Mouse (Mus musculus) common myeloid progenitor, adult 5-6 weeks (primary cell): Measurements from ENCODE around the gene Psmc5. TPM values are rescaled to one million over a fixed set of nuclear protein-coding genes. Genes with fewer than 3 reads are reported as not detected.
"Not testable (repeated sequence)": the region's sequence is repeated elsewhere in the genome, so short reads cannot be mapped to it uniquely, and the experiment has no call there.

Experiments
- ATAC-seq: replicated peaks from 2 replicates; pipeline ENCODE4 v1.8.0; 2016; ENCODE audit warnings: low read depth, mild to moderate bottlenecking, moderate TSS enrichment, inconsistent platforms; ENCODE audit not compliant: poor library complexity, severe bottlenecking
- total RNA-seq: library from RNA; stranded (forward); fragments of 200-1000, 187-1606 nt; gene quantifications from 2 replicates; pipeline ENCODE4 v1.2.3, GENCODE M21; 2017

Psmc5 gene
- 102 and 109 TPM in 2 replicates for total RNA-seq

DNA sequence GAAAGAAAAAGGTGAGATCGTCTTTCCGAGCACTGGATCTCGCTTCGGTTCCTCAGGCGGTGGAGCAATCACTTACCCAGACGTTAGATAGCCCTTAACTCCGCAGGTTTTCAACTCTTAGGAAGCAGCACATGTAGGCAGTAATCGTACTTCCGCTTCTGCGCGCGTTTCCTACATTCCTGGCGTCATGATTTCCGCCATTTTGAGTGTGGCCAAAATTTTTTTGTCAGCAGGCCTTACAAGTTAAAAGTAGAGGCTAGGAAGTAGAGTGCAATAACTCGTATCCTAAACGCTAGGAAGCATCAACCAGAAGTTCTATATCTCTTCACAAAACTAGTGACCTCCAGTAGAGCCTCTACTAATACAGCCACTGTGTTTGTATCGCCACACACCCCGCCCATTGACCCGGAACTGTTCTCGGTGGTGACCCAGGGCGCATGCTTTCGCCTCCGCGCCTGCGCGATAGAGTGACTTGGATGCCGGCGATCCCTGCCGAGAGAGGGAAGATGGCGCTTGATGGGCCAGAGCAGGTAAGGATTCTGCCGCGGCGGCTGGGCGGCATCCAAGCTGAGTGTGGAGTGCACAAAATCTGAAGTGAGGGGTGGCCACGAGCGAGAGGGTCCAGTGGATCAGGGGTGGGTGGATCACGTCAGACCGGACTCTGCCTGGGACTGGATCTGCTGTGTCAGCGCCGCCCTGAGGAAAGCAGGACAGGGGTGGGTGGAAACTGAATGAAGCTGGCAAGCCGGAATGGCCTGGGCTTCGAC, at the start of gene Psmc5, which contains the start of gene Ftsj3:
Gene Psmc5 (plus strand): TSS at position 470 of the 767 bp plus-strand sequence.
Gene Ftsj3 (minus strand): TSS at position 395 of the 767 bp plus-strand sequence.
- peak; percentile 94 for ATAC-seq

DNA sequence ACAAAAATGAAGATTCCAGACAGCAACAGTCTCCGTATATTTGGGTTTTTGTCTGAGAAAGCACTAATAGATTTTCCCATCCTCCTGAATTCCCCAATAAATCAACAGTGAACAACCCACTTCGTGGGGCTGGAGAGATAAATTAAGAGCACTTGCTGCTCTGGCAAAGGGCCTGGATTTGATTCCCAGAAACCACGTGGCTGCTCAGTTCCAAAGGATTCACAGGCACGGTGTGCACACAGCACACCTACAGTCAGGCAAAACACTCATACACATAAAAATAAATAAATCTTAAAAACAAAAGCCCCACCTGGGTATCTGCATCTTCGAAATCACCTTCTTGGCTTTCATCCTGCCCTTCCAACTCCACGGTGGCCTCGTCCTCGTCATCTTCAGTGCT, 43.2 kb upstream of the Psmc5 start:
- no peak for ATAC-seq

DNA sequence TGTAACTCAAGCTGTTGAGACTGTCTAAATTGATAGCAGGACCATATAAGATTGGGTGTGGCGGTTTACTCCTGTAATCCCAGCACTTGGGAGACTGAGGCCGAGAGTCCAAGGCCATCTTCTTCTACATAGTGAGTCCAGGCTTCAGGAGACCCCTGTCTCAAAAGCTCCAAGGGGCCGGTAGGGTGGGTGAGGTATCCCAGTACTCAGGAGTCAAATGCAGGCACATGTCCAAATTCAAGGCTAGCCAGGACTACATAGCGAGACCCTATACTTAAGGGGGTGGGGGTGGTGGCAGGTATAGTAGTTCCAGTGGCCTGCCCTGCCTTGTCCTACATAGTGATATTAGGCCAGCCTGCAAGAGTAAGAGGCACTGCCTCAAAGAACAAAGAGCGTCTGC, 41.1 kb upstream of the Psmc5 start:
- ATAC-seq: no peak

DNA sequence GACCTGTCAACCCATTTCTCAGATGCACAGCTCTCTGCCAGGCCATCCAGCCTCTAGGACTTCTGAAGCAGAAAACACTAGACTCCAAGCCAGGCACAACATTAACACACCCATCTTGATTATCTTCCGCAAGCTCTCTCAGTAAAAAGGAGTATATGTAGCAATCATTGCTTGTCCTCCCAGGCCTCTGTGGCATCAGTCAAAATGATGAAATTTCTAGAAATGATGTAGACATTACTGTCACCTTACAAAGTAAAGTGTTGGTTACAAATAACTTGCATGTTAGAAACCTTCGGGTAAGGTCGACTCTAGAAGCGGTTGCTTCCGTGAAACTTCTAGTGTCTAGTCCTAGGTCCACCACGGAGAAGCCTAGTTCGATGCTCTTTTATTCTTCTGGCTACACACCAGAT, 40.5 kb upstream of the Psmc5 start:
- ATAC-seq: no peak

DNA sequence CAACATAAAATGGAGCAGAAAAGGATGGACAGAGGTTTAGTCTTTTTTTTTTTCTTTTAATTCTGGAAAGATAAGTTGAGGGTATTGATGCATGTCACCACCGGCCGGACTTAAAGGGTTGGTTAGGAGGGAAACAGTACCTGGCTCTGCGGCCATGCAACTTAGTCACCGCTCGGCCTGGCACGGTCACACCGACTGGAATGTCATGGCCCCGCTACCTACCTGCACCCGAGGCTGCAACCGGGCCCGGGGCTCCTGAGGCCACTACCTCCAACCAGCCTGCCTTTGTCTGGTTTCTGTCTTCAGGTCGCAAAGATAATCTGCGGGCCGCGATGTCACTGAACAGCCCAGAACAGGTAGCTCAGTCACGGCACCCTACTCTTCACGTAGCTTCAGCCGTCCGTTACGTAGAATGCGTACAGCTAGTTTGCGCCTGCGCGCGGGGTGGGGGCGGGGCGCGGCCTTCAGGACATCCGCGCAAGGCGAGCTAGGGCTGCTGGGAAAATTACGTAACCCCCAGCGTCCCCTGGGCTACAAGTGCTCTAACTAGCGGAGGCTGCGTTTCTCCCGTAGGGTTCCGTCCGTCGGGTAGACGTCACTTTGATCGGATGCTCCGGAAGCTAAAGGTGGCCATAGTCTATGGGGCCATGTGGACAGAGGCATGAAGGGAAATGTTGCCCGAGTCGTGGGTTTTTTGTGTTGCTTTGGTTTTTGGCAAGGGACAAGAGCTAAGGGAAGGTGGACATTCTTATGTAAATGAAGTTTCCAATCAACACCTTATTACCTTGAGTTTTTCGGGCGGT, 39.8 kb upstream of the Psmc5 start, which contains the start of gene Ccdc47:
Gene Ccdc47 (minus strand): TSS at position 418 of the 803 bp plus-strand sequence.
- peak; percentile 86 for ATAC-seq

DNA sequence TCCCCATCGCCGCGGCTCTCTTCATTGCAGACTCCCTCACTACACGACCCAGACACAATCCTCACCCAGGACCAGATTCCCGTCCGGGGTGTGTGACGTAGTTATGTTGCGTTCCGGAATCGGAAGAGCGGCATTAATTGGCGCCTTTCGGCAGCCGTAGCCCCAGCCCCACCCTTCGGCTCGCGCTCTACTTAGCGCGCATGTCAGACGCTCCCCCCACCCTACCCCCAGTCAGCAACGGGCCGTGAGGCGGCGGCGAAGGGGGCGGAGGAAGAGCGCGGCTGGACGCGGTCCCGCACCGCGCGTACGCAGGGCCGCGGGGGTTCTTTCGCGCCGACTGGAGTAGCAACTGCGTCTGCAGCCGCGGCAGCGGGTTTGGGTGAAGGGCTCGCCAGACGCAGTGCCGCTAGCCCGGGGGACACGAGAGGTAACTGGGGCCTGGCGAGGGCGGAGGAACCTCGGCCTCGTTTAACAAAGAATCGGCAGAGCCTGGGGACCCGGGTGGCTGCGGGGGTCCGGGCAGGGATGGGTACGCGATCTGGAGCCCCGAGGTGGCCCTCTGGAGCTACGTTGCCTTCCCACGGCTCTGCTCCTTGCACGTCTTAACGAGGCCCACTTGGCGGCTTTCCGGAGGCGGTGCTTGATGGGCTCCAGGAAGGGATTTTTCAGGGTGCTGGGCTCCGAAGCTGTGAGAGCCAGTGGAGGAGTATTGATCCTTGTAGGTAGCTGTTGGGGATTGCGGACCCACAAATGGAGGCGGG, 39.0 kb upstream of the Psmc5 start, which contains the start of gene Ddx42:
Gene Ddx42 (plus strand): TSS at position 197 of the 761 bp plus-strand sequence.
- ATAC-seq: peak; percentile 79

DNA sequence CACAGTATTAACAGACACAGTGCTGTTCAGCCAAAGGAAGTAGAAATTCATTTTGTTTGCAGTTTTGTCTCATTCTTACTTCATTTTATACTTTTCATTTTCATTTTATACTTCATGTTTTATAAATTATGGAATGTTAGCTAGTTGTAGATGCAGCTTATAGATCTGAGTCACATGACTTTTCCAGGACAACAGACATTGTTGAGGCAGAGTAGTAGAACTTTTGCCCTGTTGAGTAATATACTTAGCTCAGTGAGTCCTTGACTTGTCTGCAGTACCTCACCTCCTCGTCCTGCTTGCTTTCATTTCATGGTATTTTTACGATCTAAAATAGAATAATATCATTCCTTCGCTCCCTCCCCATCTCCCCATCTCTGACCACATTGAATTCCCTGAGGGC, 35.4 kb upstream of the Psmc5 start:
- ATAC-seq: no peak

DNA sequence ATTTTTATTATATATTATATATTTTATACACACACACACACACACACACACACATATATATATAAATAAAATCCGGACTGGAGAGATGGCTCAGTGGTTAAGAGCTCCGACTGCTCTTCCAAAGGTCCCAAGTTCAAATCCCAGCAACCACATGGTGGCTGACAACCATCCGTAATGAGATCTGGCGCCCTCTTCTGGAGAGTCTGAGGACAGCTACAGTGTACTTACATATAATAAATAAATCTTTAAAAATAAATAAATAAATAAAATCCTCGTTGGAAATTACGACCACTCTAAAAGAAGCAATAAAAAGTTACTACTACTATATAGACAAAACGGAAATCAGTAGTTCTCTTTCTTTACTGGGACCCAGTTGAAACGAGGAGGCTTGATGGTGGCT, 22.0 kb upstream of the Psmc5 start:
- ATAC-seq: not testable (repeated sequence)

DNA sequence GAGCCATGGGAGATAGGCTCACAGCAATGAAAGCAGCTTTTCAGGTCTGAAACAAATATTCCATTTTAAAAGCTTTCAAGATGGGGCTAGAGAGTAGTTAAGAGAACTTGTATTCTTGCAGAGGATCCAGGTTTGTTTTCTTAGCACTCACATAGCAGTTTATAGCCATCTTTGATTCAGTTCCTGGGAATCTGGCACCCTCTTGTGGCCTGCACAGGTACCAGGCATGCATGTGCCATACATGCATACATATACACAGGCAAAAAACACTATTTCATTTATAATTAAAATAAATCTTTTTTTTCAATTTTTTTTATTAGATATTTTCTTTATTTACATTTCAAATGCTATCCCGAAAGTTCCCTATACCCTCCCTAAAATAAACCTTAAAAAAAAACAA, 9.1 kb upstream of the Psmc5 start:
- 0 out of 2 replicates have a peak, but pooled peaks have one; percentile 25 for ATAC-seq

DNA sequence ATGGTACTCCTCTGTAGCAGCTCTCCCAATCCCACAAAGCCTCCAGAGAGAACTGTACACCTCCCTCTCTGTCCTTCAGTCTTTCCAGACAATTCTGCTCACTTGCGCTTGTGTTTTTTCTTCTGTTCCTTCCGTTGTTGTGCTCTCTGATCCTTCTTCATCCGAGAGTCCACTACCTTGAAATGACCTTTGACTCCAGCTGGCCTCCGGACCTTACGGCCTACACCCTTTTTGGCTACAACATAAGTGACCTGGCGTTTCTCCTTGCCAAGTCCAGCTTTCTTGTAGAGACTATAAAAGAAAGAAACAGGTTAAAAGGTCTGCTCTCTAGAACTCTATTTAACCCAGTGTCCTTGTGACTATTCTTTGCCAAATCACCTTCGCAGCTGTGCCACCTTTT, 6.6 kb upstream of the Psmc5 start:
- no peak for ATAC-seq

DNA sequence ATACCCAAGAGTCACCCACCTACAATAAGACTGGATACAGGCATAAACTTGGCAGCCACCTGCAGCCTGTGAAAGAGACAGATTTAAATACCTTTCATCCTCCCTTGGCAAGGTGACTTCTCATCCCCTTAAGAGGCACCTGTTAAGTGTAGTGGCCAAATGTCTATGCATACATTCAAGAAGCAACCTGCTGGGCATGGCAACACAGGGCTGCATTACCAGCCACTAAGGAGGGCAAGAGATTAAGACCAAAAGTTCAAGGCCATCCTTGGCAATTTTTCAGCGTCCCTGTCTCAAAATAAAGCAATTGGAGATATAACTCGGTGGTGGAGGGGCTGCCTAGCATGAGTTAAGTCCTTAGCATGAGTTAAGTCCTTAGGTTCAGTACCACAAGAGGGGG, 1.2 kb upstream of the Psmc5 start:
- ATAC-seq: no peak

DNA sequence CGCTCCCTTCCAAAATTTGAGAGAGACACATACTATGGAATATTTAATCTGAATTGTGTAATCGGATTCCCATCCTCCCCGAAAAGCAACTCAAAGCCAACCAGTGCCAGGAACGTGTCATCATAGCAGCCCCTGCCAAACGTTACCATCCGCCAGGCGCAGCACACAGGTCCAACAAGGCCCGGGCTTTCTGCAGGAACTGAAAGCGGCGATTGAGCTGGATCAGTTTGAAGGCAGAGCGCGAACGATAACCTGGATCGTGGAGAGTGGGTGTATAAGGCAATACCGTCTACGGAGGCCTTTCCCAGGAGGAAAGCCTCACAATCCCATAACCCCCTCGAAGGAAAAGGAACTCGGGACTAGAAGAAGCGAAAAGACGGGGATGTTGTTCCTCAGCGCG, 780 bp upstream of the Psmc5 start:
- peak; percentile 17; the same call in 1 of the 2 replicates for ATAC-seq

DNA sequence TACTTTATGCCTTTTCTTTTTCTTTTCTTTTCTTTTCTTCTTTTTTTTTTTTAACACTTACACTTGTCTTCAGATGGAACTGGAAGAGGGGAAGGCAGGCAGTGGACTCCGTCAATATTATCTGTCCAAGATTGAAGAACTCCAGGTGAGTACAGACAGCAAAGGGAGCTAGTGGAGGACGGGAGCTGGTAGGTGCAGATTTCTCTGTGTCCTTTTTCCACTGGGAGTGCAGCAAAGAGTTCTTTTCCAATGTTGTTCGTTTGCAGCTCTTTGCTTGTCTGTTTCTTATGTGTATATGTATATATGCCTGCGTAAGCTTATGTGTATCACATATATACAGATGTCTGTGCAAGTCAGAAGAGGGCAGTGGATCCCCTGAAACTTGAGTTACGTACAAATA, 821 bp downstream of the Psmc5 start:
- no peak for ATAC-seq

DNA sequence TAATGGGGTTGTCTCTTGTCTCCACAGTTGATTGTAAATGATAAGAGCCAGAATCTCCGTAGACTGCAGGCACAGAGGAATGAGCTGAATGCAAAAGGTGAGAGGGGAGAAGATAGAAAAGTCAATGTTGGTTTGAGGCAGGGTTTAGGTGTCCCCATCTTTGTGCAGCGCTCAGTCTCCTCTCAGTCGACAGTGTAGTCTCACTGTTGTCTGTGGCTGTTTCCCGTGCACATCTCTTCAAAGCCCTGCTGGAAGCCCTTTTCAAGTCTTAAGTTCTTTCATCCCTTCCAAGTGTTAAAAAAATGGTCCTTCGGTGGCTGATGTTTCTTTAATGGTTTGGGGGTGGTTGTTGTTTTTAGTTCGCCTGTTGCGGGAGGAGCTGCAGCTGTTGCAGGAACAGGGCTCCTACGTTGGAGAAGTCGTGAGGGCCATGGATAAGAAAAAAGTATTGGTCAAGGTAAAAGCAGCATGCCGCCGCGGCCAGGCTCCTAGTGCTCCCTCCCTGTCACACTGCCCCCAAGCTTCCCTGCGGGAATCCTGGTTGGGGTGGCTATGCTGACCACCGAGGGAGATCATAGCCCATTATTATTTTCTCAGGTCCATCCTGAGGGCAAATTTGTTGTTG, 5.0 kb downstream of the Psmc5 start:
- ATAC-seq: no peak

DNA sequence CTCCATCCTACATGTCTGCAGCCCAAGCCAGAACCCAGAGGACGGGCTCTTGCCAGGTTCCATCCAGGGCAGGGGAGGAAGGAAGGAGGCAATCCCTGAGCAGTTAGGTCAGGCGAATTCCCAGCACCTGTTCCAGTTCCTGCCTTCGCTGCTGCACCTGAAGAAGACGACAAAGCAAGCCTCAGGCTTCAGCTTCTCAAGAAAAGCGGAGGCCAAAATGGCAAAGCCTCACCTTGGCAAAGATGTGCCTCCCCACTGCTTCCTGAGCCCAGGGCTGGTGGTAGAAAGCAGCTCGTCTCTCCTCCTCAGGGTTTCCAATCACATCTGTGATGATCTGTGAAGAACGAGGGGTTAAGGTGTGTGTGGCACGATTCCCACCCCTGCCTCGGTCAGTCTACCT, 8.0 kb downstream of the Psmc5 start:
- ATAC-seq: no peak

DNA sequence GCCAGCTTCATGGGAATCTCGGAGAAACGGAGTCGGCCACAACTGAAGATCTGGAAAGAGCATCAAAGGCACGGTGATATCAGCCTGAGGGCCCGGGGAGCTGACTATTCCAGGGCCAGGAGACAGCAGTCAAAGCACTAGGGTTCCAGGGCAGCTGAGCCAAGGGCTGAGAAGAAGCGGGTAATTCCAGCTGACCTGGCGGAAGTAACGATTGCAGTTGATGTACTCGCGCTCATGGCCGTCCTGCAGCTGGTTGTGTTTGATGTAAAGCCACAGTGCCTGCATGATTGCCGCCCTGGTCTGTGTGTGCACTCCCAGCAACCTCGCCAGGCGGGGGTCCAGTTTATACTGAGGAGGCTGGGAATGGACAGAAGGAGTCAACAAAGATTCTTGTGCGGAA, 9.0 kb downstream of the Psmc5 start:
- ATAC-seq: no peak

DNA sequence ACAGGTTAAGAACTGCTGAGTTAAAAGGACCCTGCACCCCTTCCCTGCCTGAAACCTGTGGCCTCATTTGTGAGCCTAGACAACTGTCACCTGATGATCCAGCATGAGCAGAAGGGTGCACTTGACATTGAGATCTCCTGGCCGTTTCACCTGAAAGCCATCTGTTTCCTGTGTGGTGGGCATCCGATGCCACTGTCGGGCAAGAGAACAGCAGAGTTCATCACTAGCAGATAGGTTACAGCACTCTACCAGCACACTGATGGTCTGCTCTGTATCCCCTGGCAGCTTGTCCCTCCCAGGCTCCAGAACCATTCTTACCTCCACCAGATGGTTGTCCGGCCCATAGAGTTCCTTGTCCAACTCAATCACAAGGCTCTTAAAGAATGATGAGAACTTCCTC, 9.6 kb downstream of the Psmc5 start:
- no peak for ATAC-seq

DNA sequence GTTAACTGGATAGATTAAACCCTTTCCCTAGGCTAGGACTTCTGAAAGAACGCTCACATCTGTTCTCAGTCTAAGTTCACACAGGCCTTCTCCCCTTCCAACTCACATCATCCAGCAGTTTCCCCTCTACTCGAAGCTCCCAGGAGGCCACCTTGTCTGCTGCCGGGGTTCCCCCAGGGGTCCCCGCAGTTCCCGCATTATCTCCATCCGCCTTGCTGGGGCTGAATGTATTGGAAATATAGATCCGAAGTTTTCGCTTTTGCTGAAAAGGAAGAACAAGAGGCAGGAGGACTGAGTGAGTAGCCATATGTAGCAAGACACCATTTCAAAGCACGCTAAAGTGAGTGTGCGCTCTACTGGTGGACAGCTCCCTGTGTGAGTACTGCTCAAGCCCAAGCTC, 10.5 kb downstream of the Psmc5 start:
- ATAC-seq: no peak

DNA sequence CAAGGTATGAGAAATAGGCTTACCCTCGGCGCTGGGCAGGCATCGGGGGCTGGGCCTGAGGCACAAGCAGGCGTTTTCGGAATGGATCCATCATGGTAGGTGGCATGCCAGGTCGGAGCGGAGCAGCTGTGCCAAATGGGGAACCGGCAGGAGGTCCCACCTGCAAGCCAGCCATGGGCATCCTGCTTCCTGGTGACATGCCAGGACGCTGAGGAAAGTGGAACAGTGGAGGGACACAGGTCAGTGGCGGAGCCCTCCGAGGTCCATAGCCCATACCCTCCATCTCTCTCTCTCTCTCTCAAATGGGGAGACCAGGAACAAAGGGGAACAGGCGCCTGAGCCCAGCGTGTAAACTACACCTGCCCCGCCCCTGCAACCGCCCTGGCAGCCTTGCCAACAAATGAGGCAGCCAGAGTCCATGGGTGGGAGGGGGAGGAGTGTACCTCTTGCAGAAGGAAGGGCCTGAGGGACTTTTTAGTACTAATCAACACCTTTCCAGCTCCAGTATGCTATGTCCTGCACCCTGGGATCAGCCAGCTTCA, 11.4 kb downstream of the Psmc5 start:
- ATAC-seq: no peak; the same call in 1 of the 2 replicates

DNA sequence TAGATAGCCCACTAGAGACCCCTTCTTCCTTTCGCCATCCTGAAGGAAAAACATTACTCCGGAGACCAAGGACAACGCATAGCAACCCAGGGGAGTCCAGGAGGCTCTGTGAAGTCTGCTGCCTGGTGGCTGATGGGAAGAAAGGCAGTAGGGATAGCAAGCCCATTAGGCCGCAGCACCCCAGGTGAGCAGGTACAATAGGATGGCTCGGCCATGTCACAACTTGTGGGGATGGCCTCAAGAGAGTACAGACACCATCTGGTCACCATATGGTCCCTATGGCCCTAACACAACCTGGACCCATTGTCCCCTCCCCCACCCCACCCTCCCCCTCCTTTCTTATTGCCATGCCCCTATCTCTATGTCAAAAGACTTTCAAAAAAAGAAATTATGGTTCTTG, 11.9 kb downstream of the Psmc5 start:
- no peak for ATAC-seq
